Mouse (Mus musculus) megakaryocyte, embryonic 14.5 days (primary cell): ENCODE data around the gene Smyd3.

Experiments
- FLI1 ChIP-seq: IDR thresholded peaks from 2 replicates; pipeline ENCODE4 v1.6.1; 2012; ENCODE audit warnings: low read length, inconsistent platforms, mixed read lengths
- GATA1 ChIP-seq: IDR thresholded peaks from 3 replicates; pipeline ENCODE4 v1.6.1; 2012; ENCODE audit warnings: mixed read lengths, low read length, inconsistent platforms, borderline replicate concordance

DNA sequence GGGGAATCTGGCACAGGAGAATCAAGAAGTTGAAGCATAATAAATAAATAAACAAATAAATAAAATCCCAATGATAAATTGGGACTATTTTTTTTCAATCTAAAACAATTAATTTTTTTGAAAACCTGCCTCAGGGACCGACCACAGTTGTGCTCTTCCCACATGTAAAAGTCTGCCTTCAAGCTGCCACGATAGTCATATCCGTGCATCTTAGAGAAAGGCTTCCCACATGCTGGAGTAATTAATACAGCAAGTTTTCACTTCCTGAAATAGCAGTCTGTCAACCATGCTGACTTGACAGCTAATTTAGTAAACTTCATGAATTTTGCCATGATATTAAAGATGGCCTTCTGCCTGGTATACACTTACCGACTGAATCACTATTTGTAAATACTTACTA lies 119.2 kb downstream of the Smyd3 start:
- TF ChIP-seq GATA1 (no peak), FLI1 (no peak)
